36 mouse cellular contexts compared by ENCODE assay signal in genomic region chr14:122008261-122008660, GRCm38 (mm10). TPM values are rescaled to one million over a fixed set of nuclear protein-coding genes. Genes with fewer than 3 reads are reported as not detected.
"Had no signal": no experiment of that assay in that cellular context is flagged by ENCODE, and none has a peak within 500 bp of the region (broad histone marks: within the 10 kb centered on the region; RNA-seq: fewer than 3 reads in every experiment).

No protein-coding gene starts in this region.

- ATAC-seq: hindbrain, postnatal 0 days; liver, embryonic 12.5 days had no signal

- H3K27me3 ChIP-seq: heart, embryonic 12.5 days; hindbrain, embryonic 12.5 days; hindbrain, embryonic 15.5 days; limb, embryonic 13.5 days; limb, embryonic 15.5 days; liver, embryonic 12.5 days had no signal

- H3K4me1 ChIP-seq: hindbrain, embryonic 15.5 days had no signal

- H3K9me3 ChIP-seq: heart, embryonic 10.5 days; heart, embryonic 12.5 days; hindbrain, embryonic 10.5 days; hindbrain, embryonic 12.5 days; hindbrain, embryonic 15.5 days; limb, embryonic 13.5 days; limb, embryonic 15.5 days; liver, embryonic 12.5 days had no signal

- DNase-seq: gastrocnemius, adult 2 months; gastrocnemius, postnatal 10 days; gastrocnemius, postnatal 25 days; heart, adult 18-20 months; heart, postnatal 10 days; heart, postnatal 4 days; kidney, adult 18-20 months; kidney, adult 8-10 months; kidney, postnatal 10 days; kidney, postnatal 25 days; kidney, postnatal 4 days had no signal

- H3K9ac ChIP-seq: heart, embryonic 12.5 days; hindbrain, embryonic 12.5 days; hindbrain, embryonic 15.5 days; limb, embryonic 13.5 days; limb, embryonic 15.5 days; liver, embryonic 12.5 days had no signal

- H3K4me2 ChIP-seq: heart, embryonic 12.5 days; hindbrain, embryonic 12.5 days; hindbrain, embryonic 15.5 days; limb, embryonic 13.5 days; limb, embryonic 15.5 days; liver, embryonic 12.5 days had no signal

- H3K27ac ChIP-seq: gastrocnemius, adult 2 months; heart, embryonic 10.5 days; hindbrain, embryonic 10.5 days; hindbrain, embryonic 12.5 days; hindbrain, embryonic 15.5 days; hindbrain, postnatal 0 days; layer of hippocampus, adult 2 months; left cerebral cortex, adult 2 months; limb, embryonic 13.5 days; limb, embryonic 15.5 days; liver, embryonic 12.5 days had no signal

- H3K4me3 ChIP-seq: gastrocnemius, adult 2 months; heart, embryonic 10.5 days; heart, embryonic 12.5 days; hindbrain, embryonic 10.5 days; hindbrain, embryonic 12.5 days; hindbrain, embryonic 15.5 days; layer of hippocampus, adult 2 months; left cerebral cortex, adult 2 months; limb, embryonic 13.5 days; limb, embryonic 15.5 days; liver, embryonic 12.5 days had no signal

RNA-seq across cellular contexts. Expression of gene Timm8a2, which starts 26.2 kb away (rescaled TPM):
- total RNA-seq: gastrocnemius, adult 2 months; gastrocnemius, postnatal 10 days; gastrocnemius, postnatal 25 days; gastrocnemius, postnatal 4 days; granulocyte monocyte progenitor cell, adult 5-6 weeks; heart, adult 18-20 months; heart, adult 8-10 months; heart, postnatal 10 days; heart, postnatal 25 days; heart, postnatal 4 days; hindbrain, postnatal 0 days; layer of hippocampus, adult 2 months; layer of hippocampus, postnatal 10 days; left cerebral cortex, adult 2 months; left cerebral cortex, postnatal 36 days; liver, adult 2 months had no signal
- polyA plus RNA-seq: frontal cortex, adult 2 months; heart, embryonic 10.5 days; heart, embryonic 12.5 days; heart, embryonic 14.5 days; heart, embryonic 16.5 days; hindbrain, embryonic 10.5 days; hindbrain, embryonic 12.5 days; hindbrain, embryonic 15.5 days; hindbrain, postnatal 0 days; intestine, embryonic 14.5 days; kidney, embryonic 14.5 days; kidney, embryonic 16.5 days; limb, embryonic 11.5 days; limb, embryonic 13.5 days; limb, embryonic 15.5 days; liver, adult 2 months; liver, embryonic 12.5 days had no signal
